Mouse (Mus musculus) T-helper 2 cell (primary cell): ENCODE measurements around the gene Gm9922.

Source experiments
- in situ Hi-C: fragments of 300-600 bp; cut with MboI, MseI; formaldehyde crosslinking; loops from one replicate; pipeline ENCODE4 v1.15.1; 2025; ENCODE audit warnings: high pct_unique_total_duplicates

The Gm9922 gene

DNA sequence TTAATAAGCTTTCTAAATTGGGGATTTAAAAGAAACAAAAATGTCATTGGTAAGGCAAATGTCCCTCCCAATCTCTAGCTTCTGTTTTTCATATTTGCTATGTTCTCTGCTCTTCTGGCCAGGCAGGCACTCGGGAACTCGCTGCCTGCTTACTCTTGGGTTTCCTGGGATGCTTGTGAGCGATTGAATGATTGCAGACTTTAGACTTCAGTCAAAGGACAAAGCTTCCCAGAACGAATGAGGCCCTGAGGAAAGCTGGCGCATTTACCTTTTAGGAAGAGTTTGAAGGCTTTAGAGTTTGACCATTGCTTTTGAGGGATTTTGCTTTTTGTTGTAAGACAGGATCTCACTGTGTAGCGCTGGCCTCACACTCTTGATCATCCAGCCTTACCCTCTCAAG, 41.9 kb downstream of the Gm9922 start:
- in situ Hi-C loops = no loop called here
